Mouse (Mus musculus) stomach, embryonic 16.5 days (tissue): ENCODE data around the gene Rbms2. TPM values are rescaled to one million over a fixed set of nuclear protein-coding genes. Genes with fewer than 3 reads are reported as not detected.
"Not testable (repeated sequence)": the region's sequence is repeated elsewhere in the genome, so short reads cannot be mapped to it uniquely, and the experiment has no call there.

Experiments
- ATAC-seq: fragments of 200-750 bp; cut with Nextera tagmentation; 2 replicates; pipeline ENCODE4 v1.8.0; 2017; ENCODE audit warnings: moderate number of reproducible peaks, moderate TSS enrichment; ENCODE audit not compliant: insufficient read depth, low FRiP score
- H3K27ac ChIP-seq: fragments of 300-500 bp; sonication (generic); 2 replicates; pipeline ENCODE4 v1.5.1; 2014; ENCODE audit warnings: low read length
- H3K27me3 ChIP-seq: fragments of 300-500 bp; sonication (generic); 2 replicates; pipeline ENCODE4 v1.6.1; 2014; ENCODE audit warnings: low read length, control low read depth, mixed read lengths; ENCODE audit not compliant: control insufficient read depth, insufficient read depth
- H3K36me3 ChIP-seq: fragments of 300-500 bp; sonication (generic); 2 replicates; pipeline ENCODE4 v1.6.1; 2014; ENCODE audit warnings: low read length; ENCODE audit not compliant: control insufficient read depth, insufficient read depth
- H3K4me1 ChIP-seq: fragments of 300-500 bp; sonication (generic); 2 replicates; pipeline ENCODE4 v1.6.1; 2014; ENCODE audit warnings: low read length, control low read depth, mixed read lengths; ENCODE audit not compliant: control insufficient read depth, insufficient read depth
- H3K4me2 ChIP-seq: fragments of 300-500 bp; sonication (generic); 2 replicates; pipeline ENCODE4 v1.6.1; 2014; ENCODE audit warnings: low read depth, low read length, mixed read lengths
- H3K4me3 ChIP-seq: fragments of 300-500 bp; sonication (generic); replicated peaks from 2 replicates; pipeline ENCODE4 v1.5.1; 2014; ENCODE audit warnings: mild to moderate bottlenecking, low read length
- H3K9ac ChIP-seq: fragments of 300-500 bp; sonication (generic); 2 replicates; pipeline ENCODE4 v1.6.1; 2014; ENCODE audit warnings: low read length
- H3K9me3 ChIP-seq: fragments of 300-500 bp; sonication (generic); replicated peaks from 2 replicates; pipeline ENCODE4 v1.6.1; 2016; ENCODE audit warnings: low read length, control low read depth; ENCODE audit not compliant: control insufficient read depth
- WGBS: fragments of 180-500 bp; shearing (Covaris S2); extraction: QIAGEN DNeasy Blood & Tissue Kit; methylation state at CpG from one replicate; pipeline ENCODE4 v1.1.7; 2014; 5-methylcytosine and 5-hydroxymethylcytosine counted together
- polyA plus RNA-seq: library from polyadenylated mRNA; unstranded; fragments of >200 nt; fragmentation: Nextera tagmentation; extraction: Ambion mirVana; gene quantifications from 2 replicates; pipeline ENCODE4 v1.2.1, GENCODE M21; 2015

Gene Rbms2
- polyA plus RNA-seq, 1 experiment from 2014 or later: 30.3 TPM

DNA sequence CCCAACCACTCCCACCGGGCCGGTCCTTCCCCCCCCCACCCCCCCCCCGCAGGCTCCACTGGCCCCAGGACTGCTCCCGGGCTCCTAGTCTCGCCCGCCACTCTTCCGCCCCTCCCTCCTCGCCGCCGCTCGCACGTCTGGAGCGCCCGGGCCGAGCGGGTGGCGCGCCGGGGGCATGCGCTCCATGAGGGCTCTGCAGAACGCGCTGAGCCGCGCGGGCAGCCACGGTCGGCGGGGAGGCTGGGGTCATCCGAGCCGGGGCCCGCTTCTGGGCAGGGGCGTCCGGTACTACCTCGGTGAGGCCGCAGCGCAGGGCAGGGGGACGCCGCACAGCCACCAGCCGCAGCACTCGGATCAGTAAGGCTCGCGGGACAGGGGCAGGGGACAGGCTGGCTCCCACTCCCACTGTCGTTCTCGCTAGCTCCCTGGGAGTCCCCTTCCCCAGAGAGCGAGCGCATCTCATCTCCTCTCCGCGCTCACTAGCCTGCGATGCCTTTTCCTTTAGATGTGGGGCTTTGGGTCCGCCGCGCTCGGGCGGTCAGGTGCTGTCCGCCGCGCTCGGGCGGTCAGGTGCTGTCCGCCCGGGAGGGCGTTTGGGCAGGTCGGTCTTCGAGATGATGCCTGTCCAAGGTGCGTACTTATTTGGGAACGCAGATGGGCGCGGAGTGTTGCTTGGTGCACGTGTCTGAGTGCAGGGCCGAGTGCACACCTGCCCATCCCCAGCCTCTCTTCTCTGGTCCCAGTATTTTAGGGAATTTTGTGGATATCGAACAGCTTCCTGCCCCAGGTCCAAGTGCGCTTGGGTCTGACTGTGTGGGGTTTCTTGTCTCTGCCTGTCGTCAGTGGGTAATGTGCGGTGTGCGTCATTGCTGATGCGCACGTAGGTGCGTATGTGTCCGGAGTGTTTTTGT, 14.7 kb upstream of the Rbms2 start:
- peak overlapping the region; percentile 99 for H3K4me2 ChIP-seq
- no peak overlapping the region for H3K27ac ChIP-seq
- peak; percentile 89 for ATAC-seq
- H3K4me3 ChIP-seq: peak overlapping the region; percentile 75
- peaks cover 8% of the 10 kb centered on the region; the same call in 1 of the 2 replicates for H3K4me1 ChIP-seq
- peak overlapping the region; percentile 80 for H3K9ac ChIP-seq
- H3K9me3 ChIP-seq: no peaks in the 10 kb centered on the region
- under 1% methylated on average over 64 of the region's 79 CpGs for WGBS
- H3K27me3 ChIP-seq: peaks cover 7% of the 10 kb centered on the region
- H3K36me3 ChIP-seq: no peaks in the 10 kb centered on the region

DNA sequence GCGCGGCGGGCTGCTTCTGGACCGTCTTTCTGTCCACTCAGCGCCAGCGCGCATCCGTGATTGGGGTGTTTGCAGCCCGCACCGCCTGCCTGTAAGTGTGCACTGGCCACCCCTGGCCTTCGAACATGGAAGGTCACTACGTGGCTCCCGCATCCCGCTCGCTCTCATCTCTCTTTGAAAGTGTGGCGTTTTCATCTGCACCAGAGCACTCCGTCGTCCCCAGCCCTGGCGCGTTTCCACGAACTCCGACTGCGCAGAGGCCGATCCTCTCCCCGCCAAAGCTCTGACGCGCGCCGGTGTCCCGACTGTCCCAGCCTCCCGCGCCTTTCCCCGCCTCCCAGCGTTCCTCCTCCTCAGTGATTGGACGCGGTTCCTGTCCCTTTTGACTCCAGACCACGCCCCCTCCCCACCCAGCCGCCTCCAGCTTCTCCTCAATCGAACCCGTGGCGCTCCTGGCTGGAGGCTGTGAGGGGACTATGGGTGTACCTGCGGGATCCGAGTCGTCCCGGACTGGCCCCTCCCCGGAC, 14.0 kb upstream of the Rbms2 start, which contains the start of gene Gls2:
TSS of gene Gls2 (plus strand) at position 434 of the 527 bp plus-strand sequence.
- peak within 1 kb of the TSS; percentile 80 for H3K9ac ChIP-seq
- no peaks in the 10 kb centered on the region for H3K36me3 ChIP-seq
- peak within 1 kb of the TSS; percentile 99 for H3K4me2 ChIP-seq
- H3K27me3 ChIP-seq: peaks cover 7% of the 10 kb centered on the region
- ATAC-seq: peak; percentile 97
- under 1% methylated on average over 46 of the region's 46 CpGs for WGBS
- H3K4me1 ChIP-seq: peaks cover 8% of the 10 kb centered on the region; the same call in 1 of the 2 replicates
- no peaks in the 10 kb centered on the region for H3K9me3 ChIP-seq
- H3K4me3 ChIP-seq: peak within 1 kb of the TSS; percentile 75
- no peak within 1 kb of the TSS for H3K27ac ChIP-seq

DNA sequence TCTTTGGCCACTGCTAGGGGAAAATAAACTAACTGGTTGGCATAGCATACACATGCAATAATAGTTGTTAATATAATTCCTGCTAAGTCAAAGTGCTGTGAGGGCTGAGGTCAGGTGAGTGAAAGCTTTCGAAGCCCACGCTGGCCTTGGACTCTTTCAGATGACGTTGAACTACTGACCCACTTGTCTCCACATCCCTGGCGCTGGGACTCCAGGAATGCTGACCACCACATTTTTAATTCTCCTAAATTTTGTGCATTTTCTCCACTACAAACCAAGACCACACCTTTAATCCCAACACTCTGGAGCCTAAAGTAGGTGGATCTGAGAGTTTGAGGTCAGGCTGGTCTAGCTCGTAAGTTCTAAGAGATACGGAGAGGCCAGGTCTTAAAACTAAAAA, 13.0 kb upstream of the Rbms2 start:
- WGBS: 89% methylated on average over 6 of the region's 6 CpGs
- Histone ChIP-seq H3K4me2 (no peak overlapping the region), H3K36me3 (no peaks in the 10 kb centered on the region), H3K9me3 (no peaks in the 10 kb centered on the region), H3K4me3 (no peak overlapping the region), H3K27ac (no peak overlapping the region), H3K27me3 (peaks cover 7% of the 10 kb centered on the region), H3K9ac (no peak overlapping the region), H3K4me1 (peaks cover 8% of the 10 kb centered on the region; the same call in 1 of the 2 replicates)
- no peak for ATAC-seq

DNA sequence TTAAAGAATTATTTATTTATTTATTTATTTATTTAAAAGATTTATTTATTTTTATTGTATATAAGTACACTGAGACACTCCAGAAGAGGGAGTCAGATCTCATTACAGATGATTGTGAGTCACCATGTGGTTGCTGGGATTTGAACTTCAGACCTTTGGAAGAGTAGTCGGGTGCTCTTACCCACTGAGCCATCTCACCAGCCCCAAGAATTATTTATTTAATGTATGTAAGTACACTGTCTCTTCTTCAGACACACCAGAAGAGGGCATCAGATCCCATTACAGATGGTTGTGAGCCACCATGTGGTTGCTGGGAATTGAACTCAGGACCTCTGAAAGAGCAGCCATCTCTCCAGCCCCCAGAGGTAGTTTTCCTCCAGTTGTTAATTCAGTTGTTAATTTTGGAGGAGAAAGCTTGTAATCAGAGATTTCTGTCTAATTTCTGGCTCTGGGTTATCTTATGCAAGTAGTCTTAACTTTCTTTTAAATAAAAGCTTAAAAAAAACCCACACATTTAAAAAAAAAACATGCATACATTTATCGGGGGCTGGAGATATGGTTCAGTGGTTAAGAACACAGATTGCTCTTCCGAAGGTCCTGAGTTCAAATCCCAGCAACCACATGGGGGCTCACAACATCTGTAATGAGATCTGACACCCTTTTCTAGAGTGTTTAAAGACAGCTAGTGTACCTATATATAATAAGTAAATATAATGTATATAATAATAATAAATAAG, 12.1 kb upstream of the Rbms2 start:
- not testable (repeated sequence) for ATAC-seq, H3K9me3 ChIP-seq, H3K27me3 ChIP-seq, H3K9ac ChIP-seq, H3K4me3 ChIP-seq, H3K36me3 ChIP-seq, H3K4me1 ChIP-seq, H3K27ac ChIP-seq, H3K4me2 ChIP-seq
- WGBS: 92% methylated on average over 3 of the region's 3 CpGs

DNA sequence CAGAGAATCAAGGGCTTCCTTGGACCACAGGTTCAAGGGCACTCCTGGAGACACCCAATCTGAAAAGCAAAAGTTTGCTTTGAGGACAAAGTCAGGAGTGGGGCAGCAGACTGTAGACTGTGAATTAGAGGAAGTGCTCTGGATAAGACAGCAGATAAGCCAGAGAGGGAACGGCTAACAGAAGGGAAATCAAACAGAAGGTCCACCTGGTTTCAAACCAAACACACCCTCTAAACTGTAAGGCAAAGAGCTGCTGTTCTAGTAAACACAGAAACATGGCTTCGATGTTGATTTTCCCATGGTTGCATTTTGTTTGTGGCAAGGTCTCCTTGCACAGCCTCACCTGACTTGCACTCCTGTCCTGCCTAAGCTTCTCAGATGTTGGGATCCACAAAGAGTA, 11.4 kb upstream of the Rbms2 start:
- Histone ChIP-seq H3K27ac (no peak overlapping the region), H3K4me2 (no peak overlapping the region), H3K9me3 (no peaks in the 10 kb centered on the region), H3K9ac (no peak overlapping the region), H3K4me1 (peaks cover 8% of the 10 kb centered on the region; the same call in 1 of the 2 replicates), H3K4me3 (no peak overlapping the region), H3K27me3 (peaks cover 7% of the 10 kb centered on the region), H3K36me3 (no peaks in the 10 kb centered on the region)
- ATAC-seq: no peak
- WGBS: 37% methylated on average over 2 of the region's 2 CpGs

DNA sequence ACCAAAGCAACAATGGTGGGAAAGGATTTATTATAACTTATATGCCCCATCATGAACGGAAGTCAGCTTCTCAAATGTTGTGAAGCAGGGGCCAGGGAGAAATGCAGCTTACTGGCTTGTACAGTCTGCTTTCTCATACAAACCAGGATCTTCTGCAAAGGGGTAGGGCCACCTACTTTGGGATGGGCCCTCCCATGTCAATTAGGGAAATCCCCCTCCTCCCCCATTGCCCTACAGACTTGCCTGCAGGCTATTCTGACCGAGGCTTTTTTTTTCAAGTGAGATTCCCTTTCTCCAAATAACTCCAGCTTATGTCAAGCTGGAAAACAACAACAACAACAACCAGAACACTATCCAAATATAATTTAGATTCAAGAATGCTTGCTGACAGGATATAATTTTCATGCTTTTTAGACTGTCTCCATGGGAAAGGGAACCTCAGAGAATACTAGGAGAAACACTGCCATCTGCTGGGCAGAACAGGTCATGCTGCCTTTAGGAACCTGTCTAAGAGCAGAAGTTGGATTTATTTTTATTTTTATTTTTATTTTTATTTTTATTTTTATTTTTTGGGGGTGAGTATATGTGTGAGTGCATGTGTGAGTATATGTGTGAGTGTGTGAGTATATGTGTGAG, 8.3 kb upstream of the Rbms2 start:
- H3K27me3 ChIP-seq: no peaks in the 10 kb centered on the region
- H3K9ac ChIP-seq: no peak overlapping the region
- no peak overlapping the region for H3K27ac ChIP-seq
- H3K9me3 ChIP-seq: no peaks in the 10 kb centered on the region
- H3K4me3 ChIP-seq: no peak overlapping the region
- WGBS: 47% methylated on average over 2 of the region's 2 CpGs
- H3K36me3 ChIP-seq: no peaks in the 10 kb centered on the region
- no peak for ATAC-seq
- no peaks in the 10 kb centered on the region for H3K4me1 ChIP-seq
- no peak overlapping the region for H3K4me2 ChIP-seq

DNA sequence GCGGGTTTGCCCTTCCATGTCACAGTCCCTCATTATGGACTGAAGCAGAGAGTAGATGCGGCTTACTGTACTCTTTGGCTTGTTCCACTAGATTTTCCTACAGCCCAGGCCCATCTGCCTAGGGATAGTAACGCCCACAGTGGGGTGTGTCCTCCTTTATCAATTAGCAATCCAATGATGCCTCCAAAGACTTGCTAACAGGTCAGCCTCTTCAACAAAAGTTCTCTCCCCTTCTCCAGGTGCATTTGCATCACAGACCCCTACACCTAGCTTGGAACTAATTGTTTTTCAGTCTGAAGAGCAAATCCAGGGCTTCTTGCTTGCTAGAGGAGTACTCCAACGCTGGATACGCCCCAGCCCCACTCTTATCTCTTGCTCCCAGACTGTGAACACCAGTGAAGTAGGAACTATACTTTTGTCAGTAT, 7.1 kb upstream of the Rbms2 start:
- H3K4me3 ChIP-seq: no peak overlapping the region
- 68% methylated on average over 5 of the region's 5 CpGs for WGBS
- ATAC-seq: no peak

DNA sequence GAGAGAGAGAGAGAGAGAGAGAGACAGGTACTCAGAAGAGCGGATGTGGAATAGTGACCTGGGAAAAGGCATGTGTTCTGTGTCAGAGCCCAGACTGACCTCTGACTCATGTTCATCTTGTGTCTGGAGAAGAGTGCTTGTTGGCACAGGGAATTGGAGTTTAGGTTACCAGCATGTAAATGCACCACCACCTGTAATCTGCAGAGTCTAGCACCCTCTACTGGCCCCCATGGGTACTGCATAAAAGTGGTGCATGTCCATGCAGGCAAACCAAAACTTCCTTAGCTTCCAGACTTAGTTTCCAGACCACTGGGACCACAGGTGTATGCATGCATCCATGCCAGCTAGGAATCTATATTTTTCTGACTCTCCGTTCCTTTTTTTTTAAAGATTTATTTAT, 5.9 kb upstream of the Rbms2 start:
- no peaks in the 10 kb centered on the region for H3K9me3 ChIP-seq
- peak; percentile 71; the same call in 1 of the 2 replicates for ATAC-seq

More for the DNA sequence above, 7.1 kb upstream of the Rbms2 start:
- Histone ChIP-seq H3K27me3 (no peaks in the 10 kb centered on the region), H3K9ac (no peak overlapping the region), H3K9me3 (no peaks in the 10 kb centered on the region), H3K4me2 (no peak overlapping the region), H3K27ac (no peak overlapping the region), H3K36me3 (no peaks in the 10 kb centered on the region), H3K4me1 (no peaks in the 10 kb centered on the region)

More for the DNA sequence above, 5.9 kb upstream of the Rbms2 start:
- Histone ChIP-seq H3K4me2 (no peak overlapping the region), H3K4me3 (no peak overlapping the region), H3K36me3 (no peaks in the 10 kb centered on the region), H3K27me3 (no peaks in the 10 kb centered on the region), H3K9ac (no peak overlapping the region), H3K27ac (no peak overlapping the region), H3K4me1 (no peaks in the 10 kb centered on the region)
- 39% methylated on average over 2 of the region's 2 CpGs for WGBS
